Mouse (Mus musculus): ENCODE results near the gene Prkrip1. TPM values are rescaled to one million over a fixed set of nuclear protein-coding genes. Genes with fewer than 3 reads are reported as not detected.

Prkrip1 gene
- polyA plus RNA-seq, 2 experiments: 16.0 to 25.0 TPM

GRCm38 (mm10) chr5:136191870-136192269 lies 6.9 kb downstream of the Prkrip1 start:
- Histone ChIP-seq H3K27me3 (ENCODE audit: control insufficient read depth, insufficient read depth, low read length) (no peaks in the 10 kb centered on the region), H3K9me3 (ENCODE audit: control insufficient read depth, low read length) (no peaks in the 10 kb centered on the region), H3K9ac (replicated peaks) (no peak overlapping the region), H3K27ac (no peak overlapping the region), H3K4me2 (ENCODE audit: low read depth) (no peak overlapping the region), H3K4me3 (ENCODE audit: insufficient read depth in 1 of 2, low read depth in 2 of 2, low read length in 2 of 2) (no peak overlapping the region), H3K36me3 (replicated peaks; ENCODE audit: control insufficient read depth, insufficient read depth, low read depth) (peaks cover 68% of the 10 kb centered on the region), H3K4me1 (replicated peaks; ENCODE audit: control insufficient read depth in 2 of 2, insufficient read depth in 2 of 2, low read length in 1 of 2) (no peaks in the 10 kb centered on the region)
- ATAC-seq (ENCODE audit: insufficient read depth) (no peak), DNase-seq (ENCODE audit: low read depth in 3 of 3, low spot score in 3 of 3) (no peak)
- 77% methylated on average over 7 of the region's 7 CpGs for WGBS (ENCODE audit: insufficient replicate concordance)
- TF ChIP-seq EP300 (IDR thresholded peaks at IDR 0.05; ENCODE audit: low read depth): no peak
- 0 out of 2 replicates have a peak, but pooled peaks have one; percentile 7 for TF ChIP-seq CTCF (IDR thresholded peaks at IDR 0.05; ENCODE audit: low read depth)

- H3K27me3 ChIP-seq (ENCODE audit: control insufficient read depth, insufficient read depth, low read length): no peaks in the 10 kb centered on the region
- no peak overlapping the region for H3K4me3 ChIP-seq (ENCODE audit: insufficient read depth in 1 of 2, low read depth in 2 of 2, low read length in 2 of 2)
- no peak for TF ChIP-seq EP300 (IDR thresholded peaks at IDR 0.05; ENCODE audit: low read depth)
- peak; percentile 76 for TF ChIP-seq CTCF (IDR thresholded peaks at IDR 0.05; ENCODE audit: low read depth)
- WGBS (ENCODE audit: insufficient replicate concordance): 27% methylated on average over 4 of the region's 4 CpGs
- ATAC-seq (ENCODE audit: insufficient read depth) (no peak), DNase-seq (ENCODE audit: low read depth in 3 of 3, low spot score in 3 of 3) (no peak)
- no peaks in the 10 kb centered on the region for H3K9me3 ChIP-seq (ENCODE audit: control insufficient read depth, low read length)
- H3K36me3 ChIP-seq (replicated peaks; ENCODE audit: control insufficient read depth, insufficient read depth, low read depth): peaks cover 30% of the 10 kb centered on the region
- no peak overlapping the region for H3K4me2 ChIP-seq (ENCODE audit: low read depth)
- no peak overlapping the region for H3K9ac ChIP-seq (replicated peaks)
- H3K4me1 ChIP-seq (replicated peaks; ENCODE audit: control insufficient read depth in 2 of 2, insufficient read depth in 2 of 2, low read length in 1 of 2): no peaks in the 10 kb centered on the region
- H3K27ac ChIP-seq: no peak overlapping the region
These were observed 12.0 kb downstream of the Prkrip1 start for GRCm38 (mm10) chr5:136186723-136187122.

GRCm38 (mm10) chr5:136183766-136184165 lies 15.0 kb downstream of the Prkrip1 start:
- WGBS (ENCODE audit: insufficient replicate concordance): 65% methylated on average over 7 of the region's 7 CpGs
- TF ChIP-seq EP300 (IDR thresholded peaks at IDR 0.05; ENCODE audit: low read depth) (no peak), CTCF (IDR thresholded peaks at IDR 0.05; ENCODE audit: low read depth) (no peak)
- Histone ChIP-seq H3K36me3 (replicated peaks; ENCODE audit: control insufficient read depth, insufficient read depth, low read depth) (peaks cover 23% of the 10 kb centered on the region), H3K9ac (replicated peaks) (no peak overlapping the region), H3K27me3 (ENCODE audit: control insufficient read depth, insufficient read depth, low read length) (no peaks in the 10 kb centered on the region), H3K4me3 (ENCODE audit: insufficient read depth in 1 of 2, low read depth in 2 of 2, low read length in 2 of 2) (no peak overlapping the region), H3K4me1 (replicated peaks; ENCODE audit: control insufficient read depth in 2 of 2, insufficient read depth in 2 of 2, low read length in 1 of 2) (no peaks in the 10 kb centered on the region), H3K27ac (no peak overlapping the region), H3K4me2 (ENCODE audit: low read depth) (no peak overlapping the region), H3K9me3 (ENCODE audit: control insufficient read depth, low read length) (no peaks in the 10 kb centered on the region)
- ATAC-seq (ENCODE audit: insufficient read depth) (no peak), DNase-seq (ENCODE audit: low read depth in 3 of 3, low spot score in 3 of 3) (no peak)

GRCm38 (mm10) chr5:136182830-136183229 lies 15.9 kb downstream of the Prkrip1 start:
- no peaks in the 10 kb centered on the region for H3K4me1 ChIP-seq (replicated peaks; ENCODE audit: control insufficient read depth in 2 of 2, insufficient read depth in 2 of 2, low read length in 1 of 2)
- H3K9me3 ChIP-seq (ENCODE audit: control insufficient read depth, low read length): no peaks in the 10 kb centered on the region
- H3K27me3 ChIP-seq (ENCODE audit: control insufficient read depth, insufficient read depth, low read length): no peaks in the 10 kb centered on the region
- peaks cover 15% of the 10 kb centered on the region for H3K36me3 ChIP-seq (replicated peaks; ENCODE audit: control insufficient read depth, insufficient read depth, low read depth)
- ATAC-seq (ENCODE audit: insufficient read depth) (no peak), DNase-seq (ENCODE audit: low read depth in 3 of 3, low spot score in 3 of 3) (no peak)
- no peak overlapping the region for H3K4me2 ChIP-seq (ENCODE audit: low read depth)
- H3K4me3 ChIP-seq (ENCODE audit: insufficient read depth in 1 of 2, low read depth in 2 of 2, low read length in 2 of 2): no peak overlapping the region
- no peak overlapping the region for H3K9ac ChIP-seq (replicated peaks)
- 33% methylated on average over 4 of the region's 4 CpGs for WGBS (ENCODE audit: insufficient replicate concordance)
- TF ChIP-seq EP300 (IDR thresholded peaks at IDR 0.05; ENCODE audit: low read depth): no peak
- TF ChIP-seq CTCF (IDR thresholded peaks at IDR 0.05; ENCODE audit: low read depth): no peak
- H3K27ac ChIP-seq: no peak overlapping the region

GRCm38 (mm10) chr5:136182049-136182448 lies 16.7 kb downstream of the Prkrip1 start:
- whole genome bisulfite sequencing (ENCODE audit: insufficient replicate concordance): 73% methylated on average over 6 of the region's 6 CpGs
- Histone ChIP-seq H3K27me3 (ENCODE audit: control insufficient read depth, insufficient read depth, low read length) (no peaks in the 10 kb centered on the region), H3K9ac (replicated peaks) (no peak overlapping the region), H3K4me1 (replicated peaks; ENCODE audit: control insufficient read depth in 2 of 2, insufficient read depth in 2 of 2, low read length in 1 of 2) (no peaks in the 10 kb centered on the region), H3K4me2 (ENCODE audit: low read depth) (no peak overlapping the region), H3K36me3 (replicated peaks; ENCODE audit: control insufficient read depth, insufficient read depth, low read depth) (peaks cover 12% of the 10 kb centered on the region), H3K9me3 (ENCODE audit: control insufficient read depth, low read length) (no peaks in the 10 kb centered on the region), H3K27ac (no peak overlapping the region), H3K4me3 (ENCODE audit: insufficient read depth in 1 of 2, low read depth in 2 of 2, low read length in 2 of 2) (no peak overlapping the region)
- ATAC-seq (ENCODE audit: insufficient read depth): no peak
- TF ChIP-seq EP300 (IDR thresholded peaks at IDR 0.05; ENCODE audit: low read depth) (no peak), CTCF (IDR thresholded peaks at IDR 0.05; ENCODE audit: low read depth) (no peak)
- DNase-seq (ENCODE audit: low read depth in 3 of 3, low spot score in 3 of 3): no peak
